ENCODE assay signal across 8 mouse cellular contexts in the genomic region with DNA sequence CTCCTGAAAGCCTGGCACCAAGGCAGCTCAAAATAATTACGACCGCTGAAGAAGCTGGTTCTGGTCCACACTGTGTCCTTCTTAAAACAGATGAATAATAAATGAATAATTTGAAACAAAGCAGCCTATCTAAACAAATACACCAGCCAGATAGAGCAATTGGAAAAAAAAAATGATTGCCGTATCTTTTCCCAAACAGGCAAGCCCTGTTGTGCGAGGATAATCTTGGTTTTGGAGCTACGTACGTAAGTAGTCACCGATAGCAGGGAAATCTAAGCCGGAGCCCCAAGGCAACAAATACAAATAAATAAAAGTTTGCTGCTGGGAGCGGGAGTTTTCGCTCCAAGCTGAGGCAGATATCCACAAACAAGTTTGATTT. TPM values are rescaled to one million over a fixed set of nuclear protein-coding genes. Genes with fewer than 3 reads are reported as not detected.
DNase-seq lines count a peak whose midpoint lies in the region; ATAC-seq and TF ChIP-seq lines count a peak whose summit lies in the region.

No protein-coding gene starts in this region.

- intact Hi-C loops in heart, postnatal 25 days (cut with DNase I), result no loop called here

- H3K36me3 ChIP-seq in heart, embryonic 12.5 days, result no peaks in the 10 kb centered on the region
- no peaks in the 10 kb centered on the region for H3K36me3 ChIP-seq in hindbrain, embryonic 13.5 days

- no peak overlapping the region; the same call in 1 of the 2 replicates for H3K9ac ChIP-seq in heart, embryonic 12.5 days
- 0 out of 2 replicates have a peak overlapping the region, but pooled peaks have one; percentile 65 for H3K9ac ChIP-seq in hindbrain, embryonic 13.5 days

- no peak for ATAC-seq in heart, embryonic 12.5 days (ENCODE audit: insufficient number of reproducible peaks, low FRiP score)
- no peak for ATAC-seq in hindbrain, embryonic 13.5 days (ENCODE audit: low FRiP score)
- peak; percentile 78 for ATAC-seq in megakaryocyte-erythroid progenitor cell, adult 5-6 weeks (replicated peaks; ENCODE audit: low FRiP score, low TSS enrichment, poor library complexity, severe bottlenecking)

- no peak for TF ChIP-seq CTCF in brain, embryonic 14.5 days (IDR thresholded peaks at IDR 0.05; ENCODE audit: borderline replicate concordance, extremely low read depth, insufficient read depth, insufficient read length)

- DNase-seq in heart, postnatal 25 days (ENCODE audit: low spot score), result no peak
- DNase-seq in brain, embryonic 14.5 days (ENCODE audit: low read depth), result peak; percentile 57
- no peak for DNase-seq in left cerebral cortex, adult 8-10 months (ENCODE audit: low spot score in 2 of 2)
- no peak for DNase-seq in left cerebral cortex, adult 18-20 months (ENCODE audit: low spot score in 2 of 2)
- DNase-seq in cerebellum, postnatal 25 days, result no peak

- TF ChIP-seq POLR2A in brain, embryonic 14.5 days (IDR thresholded peaks at IDR 0.05; ENCODE audit: borderline replicate concordance, extremely low read depth, insufficient read depth, insufficient read length, poor library complexity, severe bottlenecking), result no peak

- no peak overlapping the region for H3K27ac ChIP-seq in heart, embryonic 12.5 days (ENCODE audit: poor library complexity, severe bottlenecking)
- H3K27ac ChIP-seq in hindbrain, embryonic 13.5 days, result no peak overlapping the region

- H3K4me3 ChIP-seq in heart, embryonic 12.5 days, result peak overlapping the region; percentile 57
- peak overlapping the region; percentile 46 for H3K4me3 ChIP-seq in hindbrain, embryonic 13.5 days

- peaks cover 5% of the 10 kb centered on the region; the same call in 1 of the 2 replicates for H3K4me1 ChIP-seq in heart, embryonic 12.5 days (replicated peaks)
- peaks cover 17% of the 10 kb centered on the region for H3K4me1 ChIP-seq in hindbrain, embryonic 13.5 days (replicated peaks)

- H3K4me2 ChIP-seq in heart, embryonic 12.5 days, result peak overlapping the region; percentile 96
- peak overlapping the region; percentile 84 for H3K4me2 ChIP-seq in hindbrain, embryonic 13.5 days

- no peaks in the 10 kb centered on the region for H3K9me3 ChIP-seq in heart, embryonic 12.5 days (replicated peaks)
- H3K9me3 ChIP-seq in hindbrain, embryonic 13.5 days, result no peaks in the 10 kb centered on the region

- peaks cover 16% of the 10 kb centered on the region for H3K27me3 ChIP-seq in heart, embryonic 12.5 days (replicated peaks)
- peaks cover 33% of the 10 kb centered on the region for H3K27me3 ChIP-seq in hindbrain, embryonic 13.5 days

- 13% methylated on average over 10 of the region's 10 CpGs for WGBS in heart, embryonic 12.5 days
- 22% methylated on average over 10 of the region's 10 CpGs for WGBS in hindbrain, embryonic 13.5 days

RNA-seq across cellular contexts. Expression of a gene that starts 0.8 kb away (rescaled TPM):
- polyA plus RNA-seq in heart, embryonic 12.5 days (2016; fragmentation: Nextera tagmentation; extraction: Ambion mirVana), result 2.5 and 2.7 TPM in 2 replicates
- total RNA-seq in heart, postnatal 25 days (2021), result 1 to 10 TPM in 1 of 2 experiments, under 1 TPM in 1; 0.94 to 1.2 TPM
- 0.03 and 0.09 TPM in 2 replicates for polyA plus RNA-seq in brain, embryonic 14.5 days (2012; rRNA removed)
- 0.09 and 0.22 TPM in 2 replicates for polyA plus RNA-seq in hindbrain, embryonic 13.5 days (2015; fragmentation: Nextera tagmentation; extraction: Ambion mirVana)
- 12.1 and 12.7 TPM in 2 replicates for total RNA-seq in megakaryocyte-erythroid progenitor cell, adult 5-6 weeks (2014; fragmentation: Nextera tagmentation)
- 31.9 and 62.5 TPM in 2 replicates for total RNA-seq in megakaryocyte-erythroid progenitor cell, adult 5-6 weeks (2017)
- total RNA-seq in left cerebral cortex, adult 8-10 months (2022), result under 1 TPM in 3 of 4 experiments, not detected in 1; 0.15 to 0.46 (median 0.27) TPM
- under 1 TPM in 1 of 2 experiments, not detected in 1; 0.14 TPM for total RNA-seq in left cerebral cortex, adult 18-20 months (2021)

Comparison
In these comparisons a context has a peak if more than half of its experiments do, and no peak if none do; other contexts are left out.
1. RNA of a gene that starts 0.8 kb away (total RNA-seq): 12.1 to 62.5 TPM in megakaryocyte-erythroid progenitor cell, adult 5-6 weeks; 0.94 to 1.2 TPM in heart, postnatal 25 days, 0.15 to 0.46 TPM in left cerebral cortex, adult 8-10 months and 0.14 TPM in left cerebral cortex, adult 18-20 months; every median in the first group is over 4 times any median in the second.